Mouse (Mus musculus): Measurements from ENCODE around the gene Gm10720.
"Not testable (repeated sequence)": the region's sequence is repeated elsewhere in the genome, so short reads cannot be mapped to it uniquely, and the experiment has no call there.

The Gm10720 gene

GRCm38 (mm10) chr9:3015354-3015753, at the start of gene Gm10720:
Gm10720 (plus strand) TSS chr9:3015654.
- DNase-seq (ENCODE audit: low read depth, low spot score): not testable (repeated sequence)

- peak; percentile 52 for DNase-seq (ENCODE audit: low read depth, low spot score)
Measured at GRCm38 (mm10) chr9:3000445-3000972, 14.9 kb upstream of the Gm10720 start, which contains the start of gene Gm10722. Gm10722 (plus strand) TSS chr9:3000922.

- not testable (repeated sequence) for DNase-seq (ENCODE audit: low read depth, low spot score)
Measured at GRCm38 (mm10) chr9:3001006-3001405, 14.4 kb upstream of the Gm10720 start.

- peak; percentile 26 for DNase-seq (ENCODE audit: low read depth, low spot score)
Measured at GRCm38 (mm10) chr9:3001948-3002659, 13.3 kb upstream of the Gm10720 start.

- DNase-seq (ENCODE audit: low read depth, low spot score): not testable (repeated sequence)
Measured at GRCm38 (mm10) chr9:3002794-3003396, 12.6 kb upstream of the Gm10720 start, which contains the start of gene Gm11168. Gm11168 (plus strand) TSS chr9:3003346.

- not testable (repeated sequence) for DNase-seq (ENCODE audit: low read depth, low spot score)
Measured at GRCm38 (mm10) chr9:3006179-3006578, 9.3 kb upstream of the Gm10720 start.

GRCm38 (mm10) chr9:3006636-3007035, 8.8 kb upstream of the Gm10720 start:
- DNase-seq (ENCODE audit: low read depth, low spot score): not testable (repeated sequence)

GRCm38 (mm10) chr9:3007272-3007671, 8.2 kb upstream of the Gm10720 start:
- DNase-seq (ENCODE audit: low read depth, low spot score): peak; percentile 21

- not testable (repeated sequence) for DNase-seq (ENCODE audit: low read depth, low spot score)
Measured at GRCm38 (mm10) chr9:3009331-3009730, 6.1 kb upstream of the Gm10720 start.

- DNase-seq (ENCODE audit: low read depth, low spot score): not testable (repeated sequence)
Measured at GRCm38 (mm10) chr9:3012054-3012621, 3.3 kb upstream of the Gm10720 start.

GRCm38 (mm10) chr9:3012733-3013279, 2.6 kb upstream of the Gm10720 start, which contains the start of gene Gm10721:
Gm10721 (plus strand) TSS chr9:3013140.
- DNase-seq (ENCODE audit: low read depth, low spot score): not testable (repeated sequence)

- not testable (repeated sequence) for DNase-seq (ENCODE audit: low read depth, low spot score)
Measured at GRCm38 (mm10) chr9:3015896-3016295, 442 bp downstream of the Gm10720 start.

GRCm38 (mm10) chr9:3017108-3017507, 1.7 kb downstream of the Gm10720 start, which contains the start of gene Gm10719:
Gm10719 (plus strand) TSS chr9:3017408.
- not testable (repeated sequence) for DNase-seq (ENCODE audit: low read depth, low spot score)

GRCm38 (mm10) chr9:3018944-3019343, 3.5 kb downstream of the Gm10720 start:
- DNase-seq (ENCODE audit: low read depth, low spot score): not testable (repeated sequence)

GRCm38 (mm10) chr9:3019835-3020727, 4.6 kb downstream of the Gm10720 start:
- DNase-seq (ENCODE audit: low read depth, low spot score): not testable (repeated sequence)

- peak; percentile 32 for DNase-seq (ENCODE audit: low read depth, low spot score)
Measured at GRCm38 (mm10) chr9:3022316-3023008, 7.0 kb downstream of the Gm10720 start.

- DNase-seq (ENCODE audit: low read depth, low spot score): not testable (repeated sequence)
Measured at GRCm38 (mm10) chr9:3023312-3023984, 8.0 kb downstream of the Gm10720 start, which contains the start of gene Gm10718. Gm10718 (plus strand) TSS chr9:3023547.

GRCm38 (mm10) chr9:3023985-3024648, 8.7 kb downstream of the Gm10720 start:
- DNase-seq (ENCODE audit: low read depth, low spot score): not testable (repeated sequence)
